Mouse (Mus musculus) heart, embryonic 11.5 days (tissue): ENCODE results near the gene Cxcl2. TPM values are rescaled to one million over a fixed set of nuclear protein-coding genes. Genes with fewer than 3 reads are reported as not detected.

ENCODE experiments used
- ATAC-seq: fragments of 200-750 bp; cut with Nextera tagmentation; replicated peaks from 2 replicates; pipeline ENCODE4 v1.8.0; 2017; ENCODE audit warnings: moderate library complexity; ENCODE audit not compliant: insufficient number of reproducible peaks, low FRiP score, low TSS enrichment
- H3K27ac ChIP-seq: fragments of 300-500 bp; sonication (generic); 2 replicates; pipeline ENCODE4 v1.5.1; 2014; ENCODE audit warnings: mild to moderate bottlenecking, low read depth, low read length
- H3K27me3 ChIP-seq: fragments of 300-500 bp; sonication (generic); 2 replicates; pipeline ENCODE4 v1.6.1; 2014; ENCODE audit warnings: mild to moderate bottlenecking, low read length, mixed read lengths; ENCODE audit not compliant: control insufficient read depth, insufficient read depth
- H3K36me3 ChIP-seq: fragments of 300-500 bp; sonication (generic); 2 replicates; pipeline ENCODE4 v1.6.1; 2014; ENCODE audit warnings: mild to moderate bottlenecking, low read length, moderate library complexity, mixed read lengths; ENCODE audit not compliant: control insufficient read depth, insufficient read depth
- H3K4me1 ChIP-seq: fragments of 300-500 bp; sonication (generic); 2 replicates; pipeline ENCODE4 v1.6.1; 2014; ENCODE audit warnings: low read length; ENCODE audit not compliant: control insufficient read depth, insufficient read depth
- H3K4me2 ChIP-seq: fragments of 300-500 bp; sonication (generic); 2 replicates; pipeline ENCODE4 v1.6.1; 2014; ENCODE audit warnings: mild to moderate bottlenecking, moderate library complexity
- H3K4me3 ChIP-seq: fragments of 300-500 bp; sonication (generic); 2 replicates; pipeline ENCODE4 v1.5.1; 2014; ENCODE audit warnings: low read depth, low read length
- H3K9ac ChIP-seq: fragments of 300-500 bp; sonication (generic); 2 replicates; pipeline ENCODE4 v1.6.1; 2014; ENCODE audit warnings: mild to moderate bottlenecking, low read depth, low read length, moderate library complexity
- H3K9me3 ChIP-seq: fragments of 300-500 bp; sonication (generic); replicated peaks from 2 replicates; pipeline ENCODE4 v1.6.1; 2016; ENCODE audit warnings: low read length; ENCODE audit not compliant: control insufficient read depth
- WGBS: fragments of 180-500 bp; shearing (Covaris S2); extraction: QIAGEN DNeasy Blood & Tissue Kit; methylation state at CpG from one replicate; pipeline ENCODE4 v1.1.7; 2014; ENCODE audit not compliant: insufficient replicate concordance; 5-methylcytosine and 5-hydroxymethylcytosine counted together
- polyA plus RNA-seq: library from polyadenylated mRNA; unstranded; fragments of >200 nt; fragmentation: Nextera tagmentation; extraction: Ambion mirVana; gene quantifications from 2 replicates; pipeline ENCODE4 v1.2.1, GENCODE M21; 2014

The Cxcl2 gene
- polyA plus RNA-seq, 1 experiment from 2014 or later, result not detected

GRCm38 (mm10) chr5:90936706-90937105 is 33.0 kb downstream of the Cxcl2 start:
- Histone ChIP-seq H3K4me2 (no peak overlapping the region), H3K4me1 (peaks cover 6% of the 10 kb centered on the region; the same call in 1 of the 2 replicates), H3K27ac (no peak overlapping the region), H3K4me3 (no peak overlapping the region), H3K27me3 (no peaks in the 10 kb centered on the region), H3K36me3 (peaks cover 3% of the 10 kb centered on the region; the same call in 1 of the 2 replicates), H3K9ac (no peak overlapping the region), H3K9me3 (no peaks in the 10 kb centered on the region)
- WGBS, result 78% methylated on average over 2 of the region's 2 CpGs
- no peak for ATAC-seq

- 85% methylated on average over 2 of the region's 2 CpGs for WGBS
- no peak for ATAC-seq
- H3K4me1 ChIP-seq, result no peaks in the 10 kb centered on the region
- no peaks in the 10 kb centered on the region for H3K27me3 ChIP-seq
- no peak overlapping the region for H3K4me2 ChIP-seq
- H3K4me3 ChIP-seq, result no peak overlapping the region
- H3K9ac ChIP-seq, result no peak overlapping the region
- no peaks in the 10 kb centered on the region for H3K9me3 ChIP-seq
- H3K27ac ChIP-seq, result no peak overlapping the region
- H3K36me3 ChIP-seq, result no peaks in the 10 kb centered on the region
Observed at GRCm38 (mm10) chr5:90945453-90945852, 41.8 kb downstream of the Cxcl2 start.

- Histone ChIP-seq H3K4me3 (no peak overlapping the region), H3K4me2 (no peak overlapping the region), H3K36me3 (no peaks in the 10 kb centered on the region), H3K9ac (no peak overlapping the region), H3K9me3 (no peaks in the 10 kb centered on the region), H3K27me3 (no peaks in the 10 kb centered on the region), H3K4me1 (no peaks in the 10 kb centered on the region), H3K27ac (no peak overlapping the region)
- ATAC-seq, result no peak
- 65% methylated on average over 15 of the region's 15 CpGs for WGBS
Observed at GRCm38 (mm10) chr5:90949499-90949898, 45.8 kb downstream of the Cxcl2 start.

- Histone ChIP-seq H3K9me3 (no peaks in the 10 kb centered on the region), H3K4me1 (no peaks in the 10 kb centered on the region), H3K4me3 (no peak overlapping the region), H3K27ac (no peak overlapping the region), H3K27me3 (no peaks in the 10 kb centered on the region), H3K9ac (no peak overlapping the region), H3K36me3 (no peaks in the 10 kb centered on the region), H3K4me2 (no peak overlapping the region)
- ATAC-seq, result no peak
- 37% methylated on average over 2 of the region's 2 CpGs for WGBS
Observed at GRCm38 (mm10) chr5:90951475-90951874, 47.8 kb downstream of the Cxcl2 start.

- Histone ChIP-seq H3K36me3 (no peaks in the 10 kb centered on the region), H3K27me3 (no peaks in the 10 kb centered on the region), H3K4me3 (no peak overlapping the region), H3K9me3 (no peaks in the 10 kb centered on the region), H3K4me2 (no peak overlapping the region), H3K4me1 (no peaks in the 10 kb centered on the region), H3K9ac (no peak overlapping the region), H3K27ac (no peak overlapping the region)
- no peak for ATAC-seq
- 76% methylated on average over 8 of the region's 8 CpGs for WGBS
Observed at GRCm38 (mm10) chr5:90952731-90953481, 49.2 kb downstream of the Cxcl2 start.

Other genes with a start within 250 kb of the Cxcl2 start
- gene Cxcl5, start 144.5 kb upstream of the Cxcl2 start, polyA plus RNA-seq, result 0.51 and 0.53 TPM in 2 replicates
- 28.8 and 32.8 TPM in 2 replicates for gene Ppbp, start 135.4 kb upstream of the Cxcl2 start, polyA plus RNA-seq
- gene Pf4, start 131.4 kb upstream of the Cxcl2 start, polyA plus RNA-seq, result 115 and 125 TPM in 2 replicates
- not detected in 2 replicates for gene Cxcl3, start 117.8 kb upstream of the Cxcl2 start, polyA plus RNA-seq
- gene Cxcl15, start 109.3 kb upstream of the Cxcl2 start, polyA plus RNA-seq, result 0.39 and 0.73 TPM in 2 replicates
- 0.27 TPM in 1 of 2 replicates, not detected in the other for gene Cxcl1, start 12.6 kb upstream of the Cxcl2 start, polyA plus RNA-seq
- 32.5 and 33.3 TPM in 2 replicates for gene Mthfd2l, start 27.2 kb downstream of the Cxcl2 start, polyA plus RNA-seq
- gene Epgn, start 123.6 kb downstream of the Cxcl2 start, polyA plus RNA-seq, result 0.15 and 0.19 TPM in 2 replicates
- not detected in 2 replicates for gene Ereg, start 170.8 kb downstream of the Cxcl2 start, polyA plus RNA-seq
- 0.37 TPM in 1 of 2 replicates, not detected in the other for gene Areg, start 235.7 kb downstream of the Cxcl2 start, polyA plus RNA-seq